Mouse (Mus musculus) G1E (cell line): Measurements from ENCODE around the gene Neurl4.

Experiments used
- CTCF ChIP-seq: IDR thresholded peaks from 2 replicates; pipeline ENCODE4 v1.5.1; 2012; ENCODE audit warnings: low read depth, low read length, inconsistent platforms, mixed read lengths
- GATA1 ChIP-seq: IDR thresholded peaks from 2 replicates; pipeline ENCODE4 v1.6.1; 2012; ENCODE audit warnings: borderline replicate concordance, low read length, inconsistent platforms, mixed read lengths

DNA sequence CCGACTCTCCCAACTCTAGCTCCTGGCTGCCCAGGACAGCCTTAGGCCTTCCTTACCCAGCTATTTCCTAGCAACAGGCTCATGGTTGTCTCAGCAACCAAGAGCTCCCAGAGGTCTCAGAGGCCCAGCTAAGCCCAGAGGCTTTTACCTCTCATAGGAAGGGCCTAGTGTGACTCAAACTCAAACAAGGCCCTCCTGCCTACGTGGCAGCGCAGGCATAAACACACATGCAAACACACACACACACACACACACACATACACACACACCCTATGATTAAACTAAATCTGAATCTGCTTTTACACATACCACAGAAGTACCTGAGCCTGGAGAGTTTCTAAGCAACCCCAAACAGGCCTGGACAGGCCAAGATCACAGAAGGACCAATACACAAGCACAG, 22.5 kb upstream of the Neurl4 start:
- TF ChIP-seq CTCF (no peak), GATA1 (no peak)
